Mouse (Mus musculus): ENCODE results near the gene H2-Ob.
A peak's percentile ranks its signal among the peaks of the same experiment; 100 is the strongest.

GRCm38 (mm10) chr17:34285848-34286247 is 47.1 kb downstream of the H2-Ob start:
- TF ChIP-seq E2F4 (IDR thresholded peaks at IDR 0.05; ENCODE audit: insufficient replicate concordance, low read depth, low read length): no peak
- peak; percentile 52 for TF ChIP-seq SMC3 (IDR thresholded peaks at IDR 0.05; ENCODE audit: low read depth, low read length)
- no peak for TF ChIP-seq GABPA (IDR thresholded peaks at IDR 0.05; ENCODE audit: insufficient replicate concordance, low read depth, low read length)
- TF ChIP-seq MYC (IDR thresholded peaks at IDR 0.05; ENCODE audit: low read depth, low read length): no peak
- TF ChIP-seq CTCF (conservative IDR thresholded peaks at IDR 0.05 in 1 of 2, IDR thresholded peaks at IDR 0.05 in 1 of 2; ENCODE audit: low read depth in 2 of 2, low read length in 2 of 2): peak in 1 of 2 experiments; percentile 55; a peak in 2 of 4 replicates
- no peak for TF ChIP-seq MAZ (IDR thresholded peaks at IDR 0.05; ENCODE audit: low read depth, low read length)
- TF ChIP-seq ZKSCAN1 (IDR thresholded peaks at IDR 0.05; ENCODE audit: borderline replicate concordance, low read depth, low read length): no peak
- TF ChIP-seq RAD21 (IDR thresholded peaks at IDR 0.05; ENCODE audit: low read depth, low read length): peak; percentile 11
- no peak for TF ChIP-seq MEF2A (IDR thresholded peaks at IDR 0.05; ENCODE audit: borderline replicate concordance, low read depth, low read length)
- no peak for TF ChIP-seq ZMIZ1 (IDR thresholded peaks at IDR 0.05; ENCODE audit: low read depth, low read length)
- TF ChIP-seq ZNF384 (IDR thresholded peaks at IDR 0.05; ENCODE audit: low read depth, low read length): no peak
- no peak for TF ChIP-seq POLR2A (IDR thresholded peaks at IDR 0.05; ENCODE audit: low read depth, low read length)
- no peak for TF ChIP-seq CHD1 (IDR thresholded peaks at IDR 0.05; ENCODE audit: low read depth, low read length)

Measured in CH12.LX (cell line).